Comparison of ENCODE assay signal across 10 mouse cellular contexts in genomic region chr12:12788263-12788852, GRCm38 (mm10).
DNase-seq lines count a peak whose midpoint lies in the region; ATAC-seq and TF ChIP-seq lines count a peak whose summit lies in the region.
"Had no signal": no experiment of that assay in that cellular context is flagged by ENCODE, and none has a peak within 500 bp of the region (broad histone marks: within the 10 kb centered on the region; RNA-seq: fewer than 3 reads in every experiment).

No protein-coding gene starts in this region.

- no peak overlapping the region for H3K27ac ChIP-seq in heart, postnatal 0 days (ENCODE audit: low read depth)
- H3K27ac ChIP-seq in forebrain, embryonic 11.5 days (ENCODE audit: low read depth, low read length) = no peak overlapping the region
- H3K27ac ChIP-seq in limb, embryonic 12.5 days = no peak overlapping the region
- H3K27ac ChIP-seq in neural tube, embryonic 15.5 days (replicated peaks) = no peak overlapping the region
- H3K27ac ChIP-seq: left cerebral cortex, adult 2 months had no signal

- H3K9me3 ChIP-seq in heart, postnatal 0 days (replicated peaks; ENCODE audit: control insufficient read depth, low read length) = no peaks in the 10 kb centered on the region
- no peaks in the 10 kb centered on the region for H3K9me3 ChIP-seq in forebrain, embryonic 11.5 days (ENCODE audit: control insufficient read depth, low read length)
- H3K9me3 ChIP-seq in limb, embryonic 12.5 days = no peaks in the 10 kb centered on the region
- no peaks in the 10 kb centered on the region for H3K9me3 ChIP-seq in neural tube, embryonic 15.5 days (replicated peaks)

- TF ChIP-seq EP300 in heart, postnatal 0 days (IDR thresholded peaks at IDR 0.05; ENCODE audit: low read depth) = no peak

- H3K4me2 ChIP-seq in heart, postnatal 0 days (ENCODE audit: low read depth, low read length) = peak overlapping the region; percentile 50
- peak overlapping the region; percentile 44 for H3K4me2 ChIP-seq in forebrain, embryonic 11.5 days (ENCODE audit: low read depth, low read length, severe bottlenecking)
- peak overlapping the region; percentile 55 for H3K4me2 ChIP-seq in limb, embryonic 12.5 days
- peak overlapping the region; percentile 50 for H3K4me2 ChIP-seq in neural tube, embryonic 15.5 days

- no peaks in the 10 kb centered on the region for H3K4me1 ChIP-seq in heart, postnatal 0 days (ENCODE audit: control insufficient read depth, insufficient read depth)
- H3K4me1 ChIP-seq in forebrain, embryonic 11.5 days (replicated peaks; ENCODE audit: control insufficient read depth, insufficient read depth, low read length) = peaks cover 19% of the 10 kb centered on the region; the same call in 1 of the 2 replicates
- H3K4me1 ChIP-seq in limb, embryonic 12.5 days (replicated peaks) = peaks cover 50% of the 10 kb centered on the region
- peaks cover 22% of the 10 kb centered on the region for H3K4me1 ChIP-seq in neural tube, embryonic 15.5 days

- no peaks in the 10 kb centered on the region for H3K36me3 ChIP-seq in heart, postnatal 0 days (replicated peaks; ENCODE audit: control insufficient read depth, insufficient read depth, low read length)
- H3K36me3 ChIP-seq in forebrain, embryonic 11.5 days (ENCODE audit: control insufficient read depth, insufficient read depth, low read length) = no peaks in the 10 kb centered on the region
- no peaks in the 10 kb centered on the region for H3K36me3 ChIP-seq in limb, embryonic 12.5 days
- H3K36me3 ChIP-seq in neural tube, embryonic 15.5 days = no peaks in the 10 kb centered on the region

- no peak for ATAC-seq in heart, postnatal 0 days (ENCODE audit: insufficient read depth, low read depth)
- ATAC-seq in forebrain, embryonic 11.5 days (replicated peaks; ENCODE audit: low FRiP score) = no peak; the same call in 1 of the 2 replicates
- 0 out of 2 replicates have a peak, but pooled peaks have one; percentile 24 for ATAC-seq in limb, embryonic 12.5 days (ENCODE audit: insufficient number of reproducible peaks, insufficient read depth, low FRiP score, low TSS enrichment, low read depth)
- ATAC-seq in neural tube, embryonic 15.5 days (ENCODE audit: low FRiP score) = peak; percentile 35; the same call in 1 of the 2 replicates

- 0 out of 2 replicates have a peak overlapping the region, but pooled peaks have one; percentile 17 for H3K4me3 ChIP-seq in heart, postnatal 0 days (ENCODE audit: low read depth, low read length)
- no peak overlapping the region for H3K4me3 ChIP-seq in forebrain, embryonic 11.5 days (ENCODE audit: low read depth, low read length)
- peak overlapping the region; percentile 29 for H3K4me3 ChIP-seq in limb, embryonic 12.5 days (replicated peaks)
- no peak overlapping the region for H3K4me3 ChIP-seq in neural tube, embryonic 15.5 days (replicated peaks)
- H3K4me3 ChIP-seq: left cerebral cortex, adult 2 months had no signal

- TF ChIP-seq CTCF in heart, postnatal 0 days (IDR thresholded peaks at IDR 0.05; ENCODE audit: low read depth) = no peak

- no peaks in the 10 kb centered on the region for H3K27me3 ChIP-seq in heart, postnatal 0 days (ENCODE audit: control insufficient read depth, insufficient read depth, low read length)
- no peaks in the 10 kb centered on the region for H3K27me3 ChIP-seq in forebrain, embryonic 11.5 days (ENCODE audit: control insufficient read depth, insufficient read depth, low read length)
- peaks cover 5% of the 10 kb centered on the region for H3K27me3 ChIP-seq in limb, embryonic 12.5 days
- 0 out of 2 replicates have a peak, but pooled peaks cover 4% of the 10 kb centered on the region for H3K27me3 ChIP-seq in neural tube, embryonic 15.5 days (replicated peaks)
- H3K27me3 ChIP-seq: CH12.LX had no signal

- no peak overlapping the region for H3K9ac ChIP-seq in heart, postnatal 0 days (replicated peaks; ENCODE audit: low read depth, low read length)
- no peak overlapping the region for H3K9ac ChIP-seq in forebrain, embryonic 11.5 days (ENCODE audit: low read length)
- H3K9ac ChIP-seq in limb, embryonic 12.5 days (replicated peaks) = 0 out of 2 replicates have a peak overlapping the region, but pooled peaks have one; percentile 18
- H3K9ac ChIP-seq in neural tube, embryonic 15.5 days (replicated peaks) = no peak overlapping the region; the same call in 1 of the 2 replicates

- DNase-seq in heart, postnatal 0 days (ENCODE audit: low spot score) = no peak
- no peak for DNase-seq in heart, postnatal 10 days
- no peak for DNase-seq in forebrain, embryonic 11.5 days (ENCODE audit: low spot score)
- DNase-seq in urinary bladder, adult 18-20 months (ENCODE audit: low spot score in 2 of 2) = no peak
- DNase-seq in MN1 (ENCODE audit: low spot score) = no peak
- no peak for DNase-seq in layer of hippocampus, postnatal 10 days (ENCODE audit: low spot score in 2 of 2)

- intact Hi-C loops in heart, postnatal 10 days (cut with DNase I) = no loop called here

- WGBS in heart, postnatal 0 days = 34% methylated on average over 13 of the region's 13 CpGs
- 25% methylated on average over 13 of the region's 13 CpGs for WGBS in forebrain, embryonic 11.5 days
- WGBS in limb, embryonic 12.5 days = 7% methylated on average over 13 of the region's 13 CpGs
- 22% methylated on average over 13 of the region's 13 CpGs for WGBS in neural tube, embryonic 15.5 days

Comparison
In these comparisons a context has a peak if more than half of its experiments do, and no peak if none do; other contexts are left out.
1. ATAC-seq: peak in limb, embryonic 12.5 days (single experiment) and neural tube, embryonic 15.5 days (single experiment); none in heart, postnatal 0 days (single experiment) and forebrain, embryonic 11.5 days (single experiment).
2. H3K4me3 ChIP-seq: peak in heart, postnatal 0 days (single experiment) and limb, embryonic 12.5 days (single experiment); none in forebrain, embryonic 11.5 days (single experiment) and neural tube, embryonic 15.5 days (single experiment).
3. Peak in every context shown above with its lines, with median percentiles within 50 percentile points of each other: H3K4me2 ChIP-seq.